Mouse (Mus musculus) frontal cortex, adult 2 months (tissue): ENCODE results near the gene Borcs6. TPM values are rescaled to one million over a fixed set of nuclear protein-coding genes. Genes with fewer than 3 reads are reported as not detected.

Source experiments
- DNase-seq, 2 experiments: peaks; one replicate each; pipeline ENCODE4 v3.0.0; 2022; ENCODE audit warnings: low spot score in 1 of 2; ENCODE audit errors: extremely low spot score in 1 of 2
- polyA plus RNA-seq: library from polyadenylated mRNA; depleted of rRNA; stranded (reverse); fragments of >200 nt; gene quantifications from 2 replicates; pipeline ENCODE4 v1.2.3, GENCODE M21; 2012

The Borcs6 gene
- polyA plus RNA-seq, 1 experiment: 28.6 TPM

- DNase-seq: peak; percentile 84 to 95
Observed at GRCm38 (mm10) chr11:69099915-69100345, 40.4 kb downstream of the Borcs6 start.

GRCm38 (mm10) chr11:69100639-69101360 lies 41.3 kb downstream of the Borcs6 start:
- no peak for DNase-seq

GRCm38 (mm10) chr11:69101604-69102402 lies 42.3 kb downstream of the Borcs6 start:
- no peak for DNase-seq

GRCm38 (mm10) chr11:69102403-69102725 lies 42.8 kb downstream of the Borcs6 start:
- no peak for DNase-seq

- no peak for DNase-seq
Observed at GRCm38 (mm10) chr11:69103121-69103520, 43.6 kb downstream of the Borcs6 start.

- DNase-seq: no peak
Observed at GRCm38 (mm10) chr11:69103531-69104435, 44.3 kb downstream of the Borcs6 start.

- no peak for DNase-seq
Observed at GRCm38 (mm10) chr11:69104487-69104886, 45.0 kb downstream of the Borcs6 start.

- DNase-seq: no peak
Observed at GRCm38 (mm10) chr11:69105227-69105626, 45.7 kb downstream of the Borcs6 start.

- no peak for DNase-seq
Observed at GRCm38 (mm10) chr11:69105796-69106195, 46.3 kb downstream of the Borcs6 start.

GRCm38 (mm10) chr11:69106299-69106698 lies 46.8 kb downstream of the Borcs6 start:
- DNase-seq: no peak

- no peak for DNase-seq
Observed at GRCm38 (mm10) chr11:69106842-69107241, 47.3 kb downstream of the Borcs6 start.

GRCm38 (mm10) chr11:69107676-69108075 lies 48.2 kb downstream of the Borcs6 start:
- no peak for DNase-seq

GRCm38 (mm10) chr11:69108223-69108622 lies 48.7 kb downstream of the Borcs6 start:
- DNase-seq: no peak

GRCm38 (mm10) chr11:69109032-69109900 lies 49.7 kb downstream of the Borcs6 start:
- no peak for DNase-seq

GRCm38 (mm10) chr11:69110319-69111046 lies 51.0 kb downstream of the Borcs6 start:
- DNase-seq: peak in 1 of 2 experiments; percentile 94
